Mouse (Mus musculus) 3T3-L1 (cell line): ENCODE data around the gene Mcam.

Source experiments
- DNase-seq: peaks from one replicate; pipeline ENCODE4 v3.0.0-alpha.2; 2015; ENCODE audit warnings: low read depth, low spot score

Gene Mcam

GRCm38 (mm10) chr9:44108269-44109055, 25.8 kb upstream of the Mcam start:
- no peak for DNase-seq

DNA sequence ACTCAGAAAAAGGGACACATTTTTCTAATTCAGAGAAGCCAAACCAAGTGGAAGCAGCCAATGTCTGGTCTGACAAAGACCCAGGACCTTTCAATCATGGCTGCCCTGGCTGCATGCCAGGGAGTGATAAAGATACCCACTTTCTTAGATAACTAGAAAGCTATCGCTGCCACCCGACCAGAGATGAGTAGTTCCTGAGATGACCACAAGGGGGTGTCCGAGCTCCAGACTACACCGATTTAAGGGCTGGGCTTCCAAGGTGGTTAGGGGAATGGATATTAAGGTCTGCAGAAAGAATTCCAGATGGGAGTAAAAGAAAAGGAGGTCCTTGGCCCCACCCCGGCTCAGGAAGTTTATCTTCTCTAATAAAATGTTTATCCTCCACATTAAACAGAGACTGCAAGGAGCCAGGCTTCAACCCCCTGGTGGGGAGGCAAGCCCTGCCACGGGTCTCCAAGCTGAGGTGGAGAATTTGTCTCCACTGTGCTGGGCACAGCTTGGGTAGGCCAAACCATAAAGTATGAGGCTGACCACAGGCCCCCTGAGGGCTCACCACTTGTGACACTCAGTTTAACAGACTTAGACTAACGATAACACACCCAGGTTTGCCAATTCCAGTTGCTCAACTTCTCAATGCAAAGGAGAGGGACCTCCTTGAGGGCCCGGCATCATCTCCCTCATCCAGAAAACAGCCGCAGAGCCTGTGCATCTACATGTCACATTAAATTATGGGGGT, 24.7 kb upstream of the Mcam start:
- DNase-seq = peak; percentile 87

DNA sequence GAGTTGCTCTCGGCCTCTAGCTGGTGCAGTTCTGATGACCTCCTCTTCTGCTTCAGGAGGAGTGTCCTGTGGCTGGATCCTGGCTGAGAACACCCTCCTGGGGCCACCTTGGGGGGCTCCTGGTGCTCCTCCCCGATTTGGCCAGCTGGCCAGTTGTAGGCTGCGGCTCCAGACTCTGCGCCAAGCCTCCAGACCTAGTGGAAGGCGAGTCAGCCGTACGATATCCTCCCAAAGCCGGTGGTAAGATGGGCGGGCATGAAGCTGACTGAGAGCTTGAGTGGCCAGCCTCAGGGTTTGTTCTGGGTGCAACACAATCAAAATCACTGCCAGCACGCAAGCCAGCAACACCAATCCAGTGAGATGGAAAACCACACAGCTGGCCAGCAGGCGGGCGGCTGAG, 22.4 kb upstream of the Mcam start:
- DNase-seq = peak; percentile 69

DNA sequence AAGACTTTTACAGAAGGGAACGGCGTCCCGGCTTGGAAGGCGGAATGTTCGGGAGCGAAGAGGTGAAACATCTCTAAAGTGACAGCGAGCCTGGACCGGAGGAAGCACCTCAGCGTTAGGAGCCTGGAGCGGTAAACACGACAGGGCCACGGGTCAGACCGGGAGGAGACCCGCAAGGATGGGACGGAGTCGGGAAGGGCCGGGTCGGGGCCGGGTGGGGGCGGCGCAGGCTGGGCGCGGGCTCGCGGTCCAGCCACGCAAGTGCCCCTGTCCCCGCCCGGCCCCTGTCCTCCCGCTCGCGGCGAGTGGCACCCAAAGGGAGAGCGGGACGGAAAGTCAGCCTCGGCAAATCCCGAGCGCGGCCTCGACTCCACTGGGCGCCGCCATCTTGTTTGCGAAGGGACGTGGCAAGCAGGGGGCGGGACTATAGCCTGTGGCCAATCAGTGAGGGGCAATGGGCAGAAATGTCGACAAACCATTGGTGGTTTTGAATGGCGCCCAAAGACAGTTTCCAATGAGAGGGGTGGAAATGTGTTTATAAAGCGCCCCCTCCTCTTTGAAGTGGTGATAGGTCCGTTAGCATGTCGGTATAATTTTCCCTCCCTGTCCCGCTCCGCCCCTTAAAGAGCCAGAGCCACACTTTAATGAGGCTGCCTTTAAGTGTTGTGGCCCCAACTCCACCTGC, 21.0 kb upstream of the Mcam start, which contains the start of the genes Gm49380 and Rnf26:
TSS of gene Gm49380 (minus strand) at position 396 of the 685 bp plus-strand sequence.
TSS of gene Rnf26 (minus strand) at position 413 of the 685 bp plus-strand sequence.
- peak; percentile 100 for DNase-seq

DNA sequence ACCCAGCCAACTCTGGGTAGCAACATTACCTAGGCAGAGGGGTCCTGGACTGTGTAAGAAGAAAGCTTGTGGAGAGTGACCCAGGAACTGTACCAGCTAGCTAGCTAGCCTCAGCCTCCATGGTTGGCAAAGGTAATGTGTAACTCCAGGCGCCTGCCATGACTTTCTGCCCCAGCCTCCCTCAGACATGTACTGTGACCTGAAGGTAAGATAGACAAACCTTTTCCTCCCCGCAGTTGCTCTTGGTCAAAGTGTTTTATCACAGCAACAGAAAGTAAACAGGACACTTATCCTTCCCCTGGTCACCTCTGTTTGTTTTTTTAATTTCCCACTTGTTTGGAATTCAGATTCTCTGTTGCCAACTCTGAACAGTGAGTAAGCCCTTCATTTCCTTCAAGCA, 19.8 kb upstream of the Mcam start:
- no peak for DNase-seq

DNA sequence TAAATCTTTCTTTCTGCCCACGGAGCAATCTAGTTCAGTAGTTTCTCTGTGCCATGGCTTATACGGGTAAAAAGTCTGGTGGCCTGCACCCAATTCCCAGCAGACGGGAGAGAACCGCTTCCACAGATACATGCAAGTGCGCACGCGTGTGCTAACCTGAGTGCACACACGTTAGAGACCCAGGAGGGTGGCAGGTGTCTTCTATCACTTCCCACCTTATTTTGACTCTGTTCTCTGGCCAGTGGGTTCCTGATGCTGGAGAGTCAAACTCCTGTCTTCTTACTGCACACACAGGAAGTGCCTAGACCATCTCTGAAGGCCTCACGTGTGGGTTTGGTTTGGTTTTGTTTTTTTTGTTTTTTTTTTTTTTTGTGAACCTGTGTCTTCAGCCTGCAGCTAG, 18.7 kb upstream of the Mcam start:
- no peak for DNase-seq

GRCm38 (mm10) chr9:44116182-44116581, 18.1 kb upstream of the Mcam start:
- no peak for DNase-seq

DNA sequence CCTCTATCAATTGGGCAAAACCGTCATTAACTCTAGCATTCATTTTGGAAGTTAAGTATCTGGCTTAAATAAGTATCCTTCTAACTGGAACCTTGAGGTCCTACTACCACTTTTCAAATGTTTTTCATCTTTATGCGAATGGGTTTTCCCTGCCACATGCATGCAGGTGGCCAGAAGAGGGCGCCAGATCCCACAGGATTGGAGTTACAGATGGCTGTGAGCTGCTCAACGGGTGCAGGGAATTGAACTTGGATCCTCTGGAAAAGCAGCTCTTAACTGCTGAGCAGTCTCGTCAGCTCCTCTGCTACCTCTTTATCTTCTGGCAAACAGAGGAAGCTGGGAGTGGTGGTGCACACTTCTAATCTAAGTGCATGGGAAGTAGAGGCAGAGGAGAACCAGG, 15.3 kb upstream of the Mcam start:
- DNase-seq = peak; percentile 60

- no peak for DNase-seq
Measured at GRCm38 (mm10) chr9:44119948-44120465, 14.3 kb upstream of the Mcam start.

DNA sequence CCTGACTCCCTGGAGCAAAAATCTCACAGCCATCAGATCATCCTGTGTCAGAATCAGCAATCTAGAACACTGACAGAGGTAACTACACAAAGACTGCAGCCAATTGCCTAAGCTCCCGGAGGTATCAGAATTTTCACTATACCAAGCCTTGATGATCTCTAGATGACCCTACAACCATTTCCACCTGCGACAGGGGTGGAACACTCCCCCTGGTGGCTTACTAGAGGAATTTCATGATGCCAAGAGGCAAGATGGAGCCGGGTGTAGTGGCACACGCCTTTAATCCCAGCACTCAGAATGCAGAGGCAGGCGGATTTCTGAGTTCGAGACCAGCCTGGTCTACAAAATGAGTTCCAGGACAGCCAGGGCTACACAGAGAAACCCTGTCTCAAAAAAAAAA, 10.0 kb upstream of the Mcam start:
- DNase-seq = peak; percentile 52

DNA sequence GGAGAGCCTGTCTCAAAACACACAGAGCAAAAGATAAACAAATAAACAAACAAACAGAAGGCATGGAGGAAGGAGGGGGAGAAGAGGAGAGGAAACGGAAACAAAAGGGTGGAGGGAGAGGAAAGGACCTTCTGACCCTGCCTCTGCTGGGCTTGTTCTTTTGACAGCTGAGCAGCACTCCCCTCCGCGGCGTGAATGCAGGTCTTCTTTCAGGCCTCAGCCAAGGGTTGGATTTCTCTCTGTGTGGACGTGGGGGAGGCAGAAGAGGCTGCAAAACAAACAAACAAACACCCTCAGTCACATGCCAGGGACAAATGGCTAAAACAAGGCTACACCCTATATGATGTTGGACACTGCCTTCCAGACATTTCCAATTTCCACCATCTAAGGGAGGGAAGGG, 9.2 kb upstream of the Mcam start:
- no peak for DNase-seq

DNA sequence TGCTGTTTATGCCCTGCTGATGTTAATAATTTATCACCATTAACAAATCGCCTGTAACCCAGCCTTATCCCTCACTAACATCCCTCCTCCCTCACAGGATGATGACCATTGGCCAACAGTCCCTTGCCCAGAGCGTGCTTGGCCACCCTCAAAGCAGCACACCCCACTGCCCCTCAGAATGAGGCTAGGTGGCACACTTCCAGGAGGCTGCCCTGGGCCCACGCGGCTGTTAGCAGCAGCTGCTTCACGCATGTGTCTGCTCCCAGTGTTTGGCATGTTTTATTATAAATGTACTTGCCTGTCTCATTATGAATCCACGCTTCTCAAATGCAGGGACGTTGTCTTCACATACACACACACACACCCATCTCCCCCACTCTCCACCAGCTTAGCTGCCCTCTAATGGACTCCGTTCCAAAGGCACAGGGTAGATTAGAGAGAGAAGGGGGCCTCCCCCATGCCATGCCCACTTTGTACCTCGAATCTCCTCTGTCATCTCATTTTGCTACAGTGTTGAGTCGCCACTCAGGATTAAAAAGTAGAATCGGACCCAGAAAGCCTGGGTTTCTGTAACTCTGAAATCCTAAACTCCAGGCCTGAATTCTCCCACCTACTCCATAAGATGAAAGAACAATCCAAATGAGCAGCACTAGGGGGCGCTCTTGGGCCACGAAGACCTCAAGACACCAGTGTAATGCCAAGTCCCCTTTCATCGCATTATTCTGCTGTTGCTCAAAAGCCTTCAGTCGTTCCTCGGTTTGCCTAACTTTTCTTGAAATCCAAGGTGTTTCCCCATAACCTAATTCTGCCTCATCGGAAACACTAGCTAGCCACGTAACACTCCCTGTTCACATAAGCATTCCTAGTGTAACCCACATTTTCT, 8.5 kb upstream of the Mcam start:
- peak; percentile 92 for DNase-seq

DNA sequence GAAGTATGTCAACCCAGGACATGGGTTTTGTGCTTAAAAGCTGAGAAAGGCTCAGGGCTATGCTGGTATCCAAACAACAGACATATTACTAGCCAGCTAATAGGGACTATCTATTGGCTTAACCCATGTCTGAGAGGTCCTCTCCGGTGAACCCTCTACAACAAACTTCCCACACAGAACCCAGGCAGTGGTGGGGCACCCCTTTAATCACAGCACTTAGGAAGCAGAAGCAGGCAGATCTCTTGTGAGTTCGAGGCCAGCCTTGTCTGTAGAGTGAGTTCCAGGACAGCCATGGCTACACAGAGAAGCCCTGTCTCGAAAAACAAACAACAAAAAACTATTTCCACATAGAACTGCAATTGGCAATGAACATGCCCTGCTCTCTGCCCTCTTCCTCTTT, 7.5 kb upstream of the Mcam start:
- DNase-seq = no peak

DNA sequence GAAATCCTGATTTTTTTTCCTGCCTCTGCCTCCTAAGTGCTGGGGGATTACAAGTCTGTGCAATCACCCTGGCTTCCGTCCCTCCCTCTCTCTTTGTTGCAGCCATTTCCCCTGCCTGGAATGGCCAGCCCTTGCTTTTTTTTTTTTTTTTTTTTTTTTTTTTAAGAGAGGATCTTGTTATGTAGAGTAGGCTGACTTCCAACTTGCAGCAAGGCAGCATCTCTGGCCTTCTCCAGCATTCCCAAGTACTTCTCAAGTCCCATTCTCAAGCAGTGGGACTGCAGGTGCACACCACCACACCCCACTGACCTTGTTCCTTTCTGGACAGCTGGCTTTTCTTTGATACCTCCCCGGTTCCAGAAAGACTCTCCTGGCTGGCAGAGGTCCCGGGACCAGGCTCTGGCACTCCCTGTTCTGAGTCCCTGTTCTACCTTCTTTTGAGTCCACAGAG, 6.9 kb upstream of the Mcam start:
- DNase-seq = no peak

- DNase-seq = no peak
Measured at GRCm38 (mm10) chr9:44129633-44130032, 4.6 kb upstream of the Mcam start.

- DNase-seq = no peak
Measured at GRCm38 (mm10) chr9:44130034-44130433, 4.2 kb upstream of the Mcam start.

- no peak for DNase-seq
Measured at GRCm38 (mm10) chr9:44130581-44131275, 3.5 kb upstream of the Mcam start.

GRCm38 (mm10) chr9:44131276-44131590, 3.0 kb upstream of the Mcam start:
- DNase-seq = no peak

DNA sequence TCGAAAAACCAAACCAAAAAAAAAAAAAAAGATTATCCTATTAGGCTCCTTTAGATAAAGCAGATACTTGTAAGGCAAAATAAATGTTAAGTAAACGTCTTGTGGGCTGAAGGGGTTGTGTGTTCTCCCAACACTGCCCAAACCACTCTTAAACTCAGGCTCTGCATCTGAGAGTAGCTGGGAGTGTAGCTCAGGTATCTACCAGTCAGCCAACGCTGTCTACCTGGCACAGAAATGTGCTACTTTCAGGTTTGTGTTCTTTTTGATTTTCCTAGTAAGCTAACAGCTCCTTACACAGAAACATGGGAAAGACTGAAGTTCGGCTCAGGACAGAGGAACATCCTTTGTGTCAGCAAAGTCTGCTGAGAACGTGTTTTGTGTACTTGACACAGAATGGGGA, 2.1 kb upstream of the Mcam start:
- no peak for DNase-seq

DNA sequence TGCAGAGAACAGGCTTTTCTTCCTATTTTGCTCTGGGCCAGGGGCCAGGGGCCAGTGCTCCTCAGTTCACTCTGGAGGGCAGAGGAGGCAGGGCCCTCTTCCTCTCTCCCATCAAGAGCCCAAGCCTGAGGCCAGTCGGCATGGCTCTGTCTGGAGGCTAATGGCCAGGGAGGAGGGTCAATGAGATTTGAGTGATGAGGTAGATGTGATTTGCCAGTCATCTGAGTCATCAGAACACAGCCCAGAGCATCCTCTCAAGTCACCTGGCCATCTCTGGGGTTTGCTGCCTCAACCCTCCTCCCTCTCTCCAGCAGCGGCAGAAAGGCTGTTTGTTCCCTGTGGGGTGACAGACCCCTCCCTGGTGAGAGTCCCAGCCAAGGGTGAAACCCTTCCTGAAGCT, 982 bp upstream of the Mcam start:
- DNase-seq = peak; percentile 46
